Mouse (Mus musculus) CH12.LX (cell line): ENCODE data around the gene Gmpr2. TPM values are rescaled to one million over a fixed set of nuclear protein-coding genes. Genes with fewer than 3 reads are reported as not detected.

Experiments used
- DNase-seq: peaks from one replicate; pipeline ENCODE4 v3.0.0-alpha.2; 2013; ENCODE audit errors: extremely low read depth
- H3K27ac ChIP-seq: 2 replicates; pipeline ENCODE4 v1.5.1; 2012; ENCODE audit warnings: low read depth, mild to moderate bottlenecking, control low read depth, moderate library complexity; ENCODE audit not compliant: insufficient read depth
- H3K27me3 ChIP-seq: replicated peaks from 2 replicates; pipeline ENCODE3; 2012; ENCODE audit warnings: inconsistent platforms
- H3K36me3 ChIP-seq, 2 experiments: replicated peaks in 1 of 2; 2 replicates each; pipeline versions ENCODE3 to v1.6.1; 2012; ENCODE audit warnings: inconsistent platforms in 1 of 2, low read length in 1 of 2, mild to moderate bottlenecking in 1 of 2, mixed read lengths in 1 of 2, moderate library complexity in 1 of 2; ENCODE audit not compliant: control insufficient read depth in 1 of 2, insufficient read depth in 1 of 2
- H3K4me1 ChIP-seq, 2 experiments: 2 replicates each; pipeline ENCODE4 v1.6.1; 2012; ENCODE audit warnings: inconsistent platforms in 1 of 2, moderate library complexity in 1 of 2; ENCODE audit not compliant: insufficient read depth in 2 of 2, control insufficient read depth in 1 of 2
- H3K4me2 ChIP-seq: 2 replicates; pipeline ENCODE4 v1.6.1; 2012; ENCODE audit warnings: low read depth, mild to moderate bottlenecking, control low read depth; ENCODE audit not compliant: poor library complexity, insufficient read depth, severe bottlenecking
- H3K4me3 ChIP-seq, 3 experiments: fragments of 150-350 bp in 1 of 3; sonication (generic) in 1 of 3; replicated peaks in 1 of 3; 2 replicates each; pipeline versions ENCODE3 to v1.5.1; 2011 to 2012; ENCODE audit warnings: low read depth in 2 of 3, low read length in 2 of 3, mild to moderate bottlenecking in 2 of 3, moderate library complexity in 2 of 3, control low read depth in 1 of 3, improper control_type of control experiment in 1 of 3, inconsistent platforms in 1 of 3, mixed read lengths in 1 of 3; ENCODE audit not compliant: poor library complexity in 1 of 3
- H3K79me2 ChIP-seq: replicated peaks from 2 replicates; pipeline ENCODE4 v1.6.1; 2012; ENCODE audit warnings: mild to moderate bottlenecking, moderate library complexity; ENCODE audit not compliant: control insufficient read depth, poor library complexity, insufficient read depth, severe bottlenecking; ENCODE audit errors: extremely low read depth
- H3K9ac ChIP-seq: 2 replicates; pipeline ENCODE4 v1.6.1; 2012; ENCODE audit warnings: low read depth, mild to moderate bottlenecking, control low read depth, moderate library complexity; ENCODE audit not compliant: insufficient read depth
- H3K9me3 ChIP-seq: replicated peaks from 2 replicates; pipeline ENCODE3; 2012; ENCODE audit warnings: low read length, inconsistent platforms, mixed read lengths
- CHD2 ChIP-seq: IDR thresholded peaks from 2 replicates; pipeline ENCODE4 v1.6.1; 2011; ENCODE audit warnings: low read length, improper control_type of control experiment
- CTCF ChIP-seq, 2 experiments: IDR thresholded peaks in 1 of 2; conservative IDR thresholded peaks in 1 of 2; 2 replicates each; pipeline ENCODE4 v1.5.1; 2011 to 2012; ENCODE audit warnings: low read depth in 2 of 2, low read length in 2 of 2, improper control_type of control experiment in 1 of 2, inconsistent platforms in 1 of 2, mild to moderate bottlenecking in 1 of 2, moderate library complexity in 1 of 2
- EP300 ChIP-seq: IDR thresholded peaks from 2 replicates; pipeline ENCODE4 v1.6.1; 2011; ENCODE audit warnings: low read length, improper control_type of control experiment
- ETS1 ChIP-seq: conservative IDR thresholded peaks from 2 replicates; pipeline ENCODE4 v1.6.1; 2012; ENCODE audit warnings: low read depth, mild to moderate bottlenecking, inconsistent platforms, low read length, improper control_type of control experiment, moderate library complexity
- HCFC1 ChIP-seq: IDR thresholded peaks from 2 replicates; pipeline ENCODE4 v1.6.1; 2012; ENCODE audit warnings: low read depth, mild to moderate bottlenecking, inconsistent platforms, low read length, improper control_type of control experiment
- IRF4 ChIP-seq: IDR thresholded peaks from 2 replicates; pipeline ENCODE4 v1.6.1; 2014; ENCODE audit warnings: low read depth, mild to moderate bottlenecking, inconsistent platforms, low read length, improper control_type of control experiment
- JUN ChIP-seq: IDR thresholded peaks from 2 replicates; pipeline ENCODE4 v1.6.1; 2011; ENCODE audit warnings: low read depth, mild to moderate bottlenecking, low read length, improper control_type of control experiment, moderate library complexity; ENCODE audit not compliant: insufficient read depth
- JUND ChIP-seq: conservative IDR thresholded peaks from 2 replicates; pipeline ENCODE4 v1.6.1; 2011; ENCODE audit warnings: low read depth, low read length, improper control_type of control experiment
- MAFK ChIP-seq: IDR thresholded peaks from 2 replicates; pipeline ENCODE4 v1.6.1; 2011; ENCODE audit warnings: low read length, improper control_type of control experiment; ENCODE audit not compliant: insufficient replicate concordance
- MEF2A ChIP-seq: IDR thresholded peaks from 2 replicates; pipeline ENCODE4 v1.6.1; 2014; ENCODE audit warnings: low read depth, mild to moderate bottlenecking, inconsistent platforms, low read length, improper control_type of control experiment, borderline replicate concordance
- MYC ChIP-seq: IDR thresholded peaks from 2 replicates; pipeline ENCODE4 v1.6.1; 2011; ENCODE audit warnings: low read depth, mild to moderate bottlenecking, improper control_type of control experiment, low read length
- NELFE ChIP-seq: IDR thresholded peaks from 2 replicates; pipeline ENCODE4 v1.6.1; 2011; ENCODE audit warnings: low read depth, low read length, improper control_type of control experiment
- NRF1 ChIP-seq: IDR thresholded peaks from 2 replicates; pipeline ENCODE4 v1.6.1; 2014; ENCODE audit warnings: low read depth, mild to moderate bottlenecking, inconsistent platforms, low read length, improper control_type of control experiment, moderate library complexity
- RAD21 ChIP-seq: IDR thresholded peaks from 2 replicates; pipeline ENCODE4 v1.6.1; 2011; ENCODE audit warnings: low read depth, mild to moderate bottlenecking, low read length, improper control_type of control experiment, moderate library complexity
- SIN3A ChIP-seq: IDR thresholded peaks from 2 replicates; pipeline ENCODE4 v1.6.1; 2012; ENCODE audit warnings: low read length, improper control_type of control experiment, inconsistent platforms
- SMC3 ChIP-seq: IDR thresholded peaks from 2 replicates; pipeline ENCODE4 v1.6.1; 2011; ENCODE audit warnings: low read depth, low read length, improper control_type of control experiment
- TCF12 ChIP-seq: IDR thresholded peaks from 2 replicates; pipeline ENCODE4 v1.6.1; 2014; ENCODE audit warnings: low read depth, mild to moderate bottlenecking, inconsistent platforms, low read length, improper control_type of control experiment
- UBTF ChIP-seq: IDR thresholded peaks from 2 replicates; pipeline ENCODE4 v1.6.1; 2012; ENCODE audit warnings: low read depth, mild to moderate bottlenecking, inconsistent platforms, low read length, improper control_type of control experiment, moderate library complexity
- USF1 ChIP-seq: IDR thresholded peaks from 2 replicates; pipeline ENCODE4 v1.6.1; 2014; ENCODE audit warnings: low read depth, mild to moderate bottlenecking, inconsistent platforms, low read length, improper control_type of control experiment
- USF2 ChIP-seq: conservative IDR thresholded peaks from 2 replicates; pipeline ENCODE4 v1.6.1; 2011; ENCODE audit warnings: low read depth, low read length, improper control_type of control experiment
- ZC3H11A ChIP-seq: IDR thresholded peaks from 2 replicates; pipeline ENCODE4 v1.6.1; 2012; ENCODE audit warnings: low read depth, mild to moderate bottlenecking, inconsistent platforms, low read length, improper control_type of control experiment
- ZMIZ1 ChIP-seq: IDR thresholded peaks from 2 replicates; pipeline ENCODE4 v1.6.1; 2012; ENCODE audit warnings: low read depth, mild to moderate bottlenecking, inconsistent platforms, low read length, improper control_type of control experiment
- dilution Hi-C: fragments of 300-500 bp; cut with MboI; formaldehyde crosslinking; loops from 2 replicates; pipeline ENCODE4 v1.14.3; 2020; ENCODE audit warnings: low sequenced_read_pairs; ENCODE audit not compliant: extremely low pct_unique_long_range_greater_than_20kb, extremely low pct_ligation_motif_present
- in situ Hi-C: fragments of 300-500 bp; cut with MboI; formaldehyde crosslinking; loops from 3 replicates; pipeline ENCODE4 v1.14.3; 2019; ENCODE audit warnings: low sequenced_read_pairs, low pct_ligation_motif_present, low pct_unique_long_range_greater_than_20kb, mixed read lengths
- polyA plus RNA-seq: library from polyadenylated mRNA; unstranded; fragments of >175 nt; gene quantifications from 2 replicates; pipeline ENCODE4 v1.2.1, GENCODE M21; 2012; ENCODE audit warnings: low read depth; ENCODE audit not compliant: insufficient read length
- total RNA-seq, 2 experiments: library from RNA; depleted of rRNA; stranded (reverse); fragments of 300-350 nt in 1 of 2; fragments of >200 nt in 1 of 2; gene quantifications; 2 replicates each; pipeline ENCODE4 v1.2.3; 2012 to 2014

The Gmpr2 gene
- total and polyA plus RNA-seq, 3 experiments, result 34.7 to 51.3 (median 37.3) TPM

- no peaks in the 10 kb centered on the region for H3K9me3 ChIP-seq
- no peak overlapping the region for H3K27ac ChIP-seq
- H3K27me3 ChIP-seq, result no peaks in the 10 kb centered on the region
- H3K79me2 ChIP-seq, result no peaks in the 10 kb centered on the region
- no peak for DNase-seq
- no peak overlapping the region for H3K4me3 ChIP-seq
- dilution Hi-C loops, result no loop called here
- TF ChIP-seq RAD21, result no peak
- TF ChIP-seq MAFK, result no peak
- TF ChIP-seq UBTF, result no peak
- no peak for TF ChIP-seq IRF4
- no peak for TF ChIP-seq HCFC1
- no peak for TF ChIP-seq CHD2
- no peak for TF ChIP-seq CTCF (conservative IDR thresholded peaks at IDR 0.05 in 1 of 2, IDR thresholded peaks at IDR 0.05 in 1 of 2; ENCODE audit: low read depth in 2 of 2, low read length in 2 of 2)
- no peak for TF ChIP-seq TCF12
- no peak for TF ChIP-seq MYC
- TF ChIP-seq EP300, result no peak
- no peak for TF ChIP-seq SMC3
- no peak for TF ChIP-seq JUN
- no peak for TF ChIP-seq JUND
- no peak overlapping the region for H3K4me2 ChIP-seq
- in situ Hi-C loops, result no loop called here
- H3K36me3 ChIP-seq, result peaks cover 35 to 48% of the 10 kb centered on the region in 2 experiments
- no peak overlapping the region for H3K9ac ChIP-seq
- H3K4me1 ChIP-seq, result peaks cover 0 to 6% of the 10 kb centered on the region in 2 experiments; a peak in 2 of 4 replicates
Observed at GRCm38 (mm10) chr14:55716271-55716670, 44.5 kb downstream of the Gmpr2 start.

- in situ Hi-C loops, result no loop called here
- H3K4me1 ChIP-seq, result peaks cover 0 to 9% of the 10 kb centered on the region in 2 experiments; a peak in 2 of 4 replicates
- peaks cover 35 to 48% of the 10 kb centered on the region in 2 experiments for H3K36me3 ChIP-seq
- DNase-seq, result no peak
- no peaks in the 10 kb centered on the region for H3K79me2 ChIP-seq
- H3K4me3 ChIP-seq, result no peak overlapping the region
- no peak overlapping the region for H3K27ac ChIP-seq
- H3K9me3 ChIP-seq, result no peaks in the 10 kb centered on the region
- no peak overlapping the region for H3K9ac ChIP-seq
- H3K27me3 ChIP-seq, result no peaks in the 10 kb centered on the region
- H3K4me2 ChIP-seq, result no peak overlapping the region
- dilution Hi-C loops, result no loop called here
- no peak for TF ChIP-seq HCFC1
- TF ChIP-seq SIN3A, result no peak
- TF ChIP-seq NELFE, result no peak
- TF ChIP-seq USF2, result no peak
- no peak for TF ChIP-seq CHD2
- no peak for TF ChIP-seq MEF2A
- no peak for TF ChIP-seq ZMIZ1
- no peak for TF ChIP-seq USF1
- TF ChIP-seq NRF1, result no peak
- no peak for TF ChIP-seq ETS1
- TF ChIP-seq ZC3H11A, result no peak
Observed at GRCm38 (mm10) chr14:55716884-55717283, 45.1 kb downstream of the Gmpr2 start.
